Mouse (Mus musculus) hindbrain, embryonic 14.5 days (tissue): Measurements from ENCODE around the gene Foxa2. TPM values are rescaled to one million over a fixed set of nuclear protein-coding genes. Genes with fewer than 3 reads are reported as not detected.
A peak's percentile ranks its signal among the peaks of the same experiment; 100 is the strongest.

Experiments used
- ATAC-seq: fragments of 200-750 bp; cut with Nextera tagmentation; 2 replicates; pipeline ENCODE4 v1.8.0; 2017; ENCODE audit warnings: moderate number of reproducible peaks, mild to moderate bottlenecking, moderate TSS enrichment, moderate library complexity; ENCODE audit not compliant: low FRiP score
- DNase-seq: peaks from one replicate; pipeline ENCODE4 v3.0.0-alpha.2; 2015; ENCODE audit warnings: low spot score
- H3K27ac ChIP-seq: fragments of 300-500 bp; sonication (generic); 2 replicates; pipeline ENCODE4 v1.5.1; 2014; ENCODE audit warnings: mild to moderate bottlenecking, moderate library complexity
- H3K27me3 ChIP-seq: fragments of 300-500 bp; sonication (generic); 2 replicates; pipeline ENCODE4 v1.6.1; 2014; ENCODE audit warnings: mild to moderate bottlenecking, low read length, mixed read lengths; ENCODE audit not compliant: control insufficient read depth, insufficient read depth
- H3K36me3 ChIP-seq: fragments of 300-500 bp; sonication (generic); replicated peaks from 2 replicates; pipeline ENCODE4 v1.6.1; 2014; ENCODE audit not compliant: control insufficient read depth, insufficient read depth
- H3K4me1 ChIP-seq: fragments of 300-500 bp; sonication (generic); replicated peaks from 2 replicates; pipeline ENCODE4 v1.6.1; 2014; ENCODE audit warnings: antibody characterized with exemption, low read length, mixed read lengths; ENCODE audit not compliant: control insufficient read depth, insufficient read depth
- H3K4me2 ChIP-seq: fragments of 300-500 bp; sonication (generic); replicated peaks from 2 replicates; pipeline ENCODE4 v1.6.1; 2014; ENCODE audit warnings: mild to moderate bottlenecking, moderate library complexity
- H3K4me3 ChIP-seq: fragments of 300-500 bp; sonication (generic); replicated peaks from 2 replicates; pipeline ENCODE4 v1.5.1; 2014; ENCODE audit warnings: mild to moderate bottlenecking, low read length
- H3K9ac ChIP-seq: fragments of 300-500 bp; sonication (generic); 2 replicates; pipeline ENCODE4 v1.6.1; 2014
- H3K9me3 ChIP-seq: fragments of 300-500 bp; sonication (generic); 2 replicates; pipeline ENCODE4 v1.6.1; 2016; ENCODE audit warnings: low read length; ENCODE audit not compliant: control insufficient read depth
- WGBS: fragments of 180-500 bp; shearing (Covaris S2); extraction: QIAGEN DNeasy Blood & Tissue Kit; methylation state at CpG from one replicate; pipeline ENCODE4 v1.1.7; 2014; 5-methylcytosine and 5-hydroxymethylcytosine counted together
- polyA plus RNA-seq: library from polyadenylated mRNA; unstranded; fragments of >200 nt; fragmentation: Nextera tagmentation; extraction: Ambion mirVana; gene quantifications from 2 replicates; pipeline ENCODE4 v1.2.1, GENCODE M21; 2014

The Foxa2 gene
- 2.1 and 2.2 TPM in 2 replicates for polyA plus RNA-seq

GRCm38 (mm10) chr2:148046799-148047165, at the start of gene Foxa2:
Foxa2 (minus strand) TSS chr2:148046969.
- no peak for DNase-seq

GRCm38 (mm10) chr2:148092089-148092488, 45.3 kb upstream of the Foxa2 start:
- Histone ChIP-seq H3K4me1 (no peaks in the 10 kb centered on the region), H3K4me2 (no peak overlapping the region), H3K36me3 (no peaks in the 10 kb centered on the region), H3K27me3 (no peaks in the 10 kb centered on the region), H3K4me3 (no peak overlapping the region), H3K9me3 (no peaks in the 10 kb centered on the region), H3K27ac (no peak overlapping the region), H3K9ac (no peak overlapping the region)
- DNase-seq (no peak), ATAC-seq (peak; percentile 55; the same call in 1 of the 2 replicates)
- WGBS: 91% methylated on average over 2 of the region's 2 CpGs

More at GRCm38 (mm10) chr2:148046799-148047165, at the start of gene Foxa2:
- Histone ChIP-seq H3K27ac (no peak within 1 kb of the TSS), H3K9me3 (no peaks in the 10 kb centered on the region), H3K36me3 (no peaks in the 10 kb centered on the region), H3K4me3 (peak within 1 kb of the TSS; percentile 16), H3K4me1 (no peaks in the 10 kb centered on the region), H3K9ac (no peak within 1 kb of the TSS), H3K27me3 (peaks cover 100% of the 10 kb centered on the region), H3K4me2 (peak within 1 kb of the TSS; percentile 29)
- 3% methylated on average over 19 of the region's 19 CpGs for WGBS
- ATAC-seq: no peak

- Histone ChIP-seq H3K4me2 (no peak overlapping the region), H3K9ac (no peak overlapping the region), H3K4me3 (no peak overlapping the region), H3K27me3 (no peaks in the 10 kb centered on the region), H3K36me3 (no peaks in the 10 kb centered on the region), H3K4me1 (no peaks in the 10 kb centered on the region), H3K27ac (no peak overlapping the region), H3K9me3 (no peaks in the 10 kb centered on the region)
- 75% methylated on average over 6 of the region's 6 CpGs for WGBS
- no peak for DNase-seq
- no peak for ATAC-seq
These were observed 44.9 kb upstream of the Foxa2 start for GRCm38 (mm10) chr2:148091657-148092056.

GRCm38 (mm10) chr2:148090071-148090470, 43.3 kb upstream of the Foxa2 start:
- DNase-seq (no peak), ATAC-seq (no peak)
- no peak overlapping the region for H3K4me2 ChIP-seq
- H3K4me1 ChIP-seq: no peaks in the 10 kb centered on the region
- no peaks in the 10 kb centered on the region for H3K36me3 ChIP-seq
- WGBS: 82% methylated on average over 2 of the region's 2 CpGs
- no peak overlapping the region for H3K4me3 ChIP-seq
- no peaks in the 10 kb centered on the region for H3K27me3 ChIP-seq
- no peaks in the 10 kb centered on the region for H3K9me3 ChIP-seq
- no peak overlapping the region for H3K27ac ChIP-seq
- no peak overlapping the region for H3K9ac ChIP-seq

GRCm38 (mm10) chr2:148085529-148085928, 38.8 kb upstream of the Foxa2 start:
- no peaks in the 10 kb centered on the region for H3K27me3 ChIP-seq
- no peaks in the 10 kb centered on the region for H3K36me3 ChIP-seq
- no peak overlapping the region for H3K9ac ChIP-seq
- no peaks in the 10 kb centered on the region for H3K9me3 ChIP-seq
- ATAC-seq (peak; percentile 40; the same call in 1 of the 2 replicates), DNase-seq (no peak)
- WGBS: 69% methylated on average over 5 of the region's 5 CpGs
- H3K4me2 ChIP-seq: no peak overlapping the region
- H3K4me3 ChIP-seq: no peak overlapping the region
- H3K4me1 ChIP-seq: no peaks in the 10 kb centered on the region
- H3K27ac ChIP-seq: no peak overlapping the region

- H3K4me2 ChIP-seq: no peak overlapping the region
- DNase-seq (no peak), ATAC-seq (no peak)
- H3K4me3 ChIP-seq: no peak overlapping the region
- H3K4me1 ChIP-seq: no peaks in the 10 kb centered on the region
- no peaks in the 10 kb centered on the region for H3K9me3 ChIP-seq
- no peaks in the 10 kb centered on the region for H3K36me3 ChIP-seq
- no peak overlapping the region for H3K27ac ChIP-seq
- no peak overlapping the region for H3K9ac ChIP-seq
- 61% methylated on average over 4 of the region's 4 CpGs for WGBS
- no peaks in the 10 kb centered on the region for H3K27me3 ChIP-seq
These were observed 38.4 kb upstream of the Foxa2 start for GRCm38 (mm10) chr2:148085126-148085525.

- no peaks in the 10 kb centered on the region for H3K27me3 ChIP-seq
- 19% methylated on average over 8 of the region's 8 CpGs for WGBS
- H3K4me1 ChIP-seq: no peaks in the 10 kb centered on the region
- H3K4me2 ChIP-seq: no peak overlapping the region
- H3K36me3 ChIP-seq: no peaks in the 10 kb centered on the region
- H3K9ac ChIP-seq: no peak overlapping the region
- no peak overlapping the region for H3K4me3 ChIP-seq
- DNase-seq: peak; percentile 66
- no peak overlapping the region for H3K27ac ChIP-seq
- no peaks in the 10 kb centered on the region for H3K9me3 ChIP-seq
- no peak for ATAC-seq
These were observed 35.5 kb upstream of the Foxa2 start for GRCm38 (mm10) chr2:148082283-148082682.

GRCm38 (mm10) chr2:148060705-148061104, 13.9 kb upstream of the Foxa2 start:
- Histone ChIP-seq H3K27ac (no peak overlapping the region), H3K36me3 (no peaks in the 10 kb centered on the region), H3K4me2 (no peak overlapping the region), H3K27me3 (peaks cover 24% of the 10 kb centered on the region), H3K4me1 (no peaks in the 10 kb centered on the region), H3K9ac (no peak overlapping the region), H3K9me3 (no peaks in the 10 kb centered on the region), H3K4me3 (no peak overlapping the region)
- no peak for DNase-seq
- no peak for ATAC-seq
- 36% methylated on average over 6 of the region's 6 CpGs for WGBS

GRCm38 (mm10) chr2:148053411-148053810, 6.6 kb upstream of the Foxa2 start:
- no peak for DNase-seq
- H3K4me1 ChIP-seq: no peaks in the 10 kb centered on the region
- 5% methylated on average over 6 of the region's 6 CpGs for WGBS

More at GRCm38 (mm10) chr2:148053411-148053810, 6.6 kb upstream of the Foxa2 start:
- Histone ChIP-seq H3K27me3 (peaks cover 88% of the 10 kb centered on the region), H3K4me3 (no peak overlapping the region), H3K9ac (no peak overlapping the region), H3K9me3 (no peaks in the 10 kb centered on the region), H3K36me3 (no peaks in the 10 kb centered on the region), H3K4me2 (no peak overlapping the region), H3K27ac (no peak overlapping the region)
- no peak for ATAC-seq
